Comparison of ENCODE assay signal across 18 mouse cellular contexts in the genomic region with DNA sequence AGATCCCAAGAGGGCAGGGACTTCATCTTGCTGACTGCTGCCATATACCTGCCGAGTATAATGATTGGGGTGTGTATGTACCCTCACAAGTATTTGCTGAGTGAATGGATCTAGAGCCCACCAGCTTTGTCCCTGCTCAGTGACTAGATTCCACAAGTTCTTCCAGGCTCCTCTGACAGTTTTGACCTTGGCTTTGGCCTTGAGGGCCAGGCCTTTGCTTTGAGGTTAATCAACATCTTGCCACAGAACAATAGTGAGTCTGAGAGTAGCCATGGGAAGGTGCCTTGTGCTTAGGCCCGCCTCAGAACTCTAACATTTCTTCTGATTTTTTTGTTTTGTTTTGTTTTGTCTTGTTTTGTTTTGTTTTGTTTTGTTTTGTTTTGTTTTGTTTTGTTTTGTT.
"Had no signal": no experiment of that assay in that cellular context is flagged by ENCODE, and none has a peak within 500 bp of the region (broad histone marks: within the 10 kb centered on the region; RNA-seq: fewer than 3 reads in every experiment).

No protein-coding gene starts in this region.

- H3K4me1 ChIP-seq: limb, embryonic 15.5 days; liver, embryonic 12.5 days; megakaryocyte, embryonic 14.5 days; midbrain, embryonic 15.5 days had no signal

- H3K27me3 ChIP-seq: limb, embryonic 15.5 days; liver, embryonic 12.5 days; midbrain, embryonic 15.5 days; neural tube, embryonic 12.5 days had no signal

- H3K4me2 ChIP-seq: limb, embryonic 15.5 days; liver, embryonic 12.5 days; lung, embryonic 14.5 days; midbrain, embryonic 11.5 days; midbrain, embryonic 15.5 days; neural tube, embryonic 12.5 days had no signal

- H3K4me3 ChIP-seq: limb, embryonic 15.5 days; liver, embryonic 12.5 days; megakaryocyte, embryonic 14.5 days; midbrain, embryonic 15.5 days; neural tube, embryonic 12.5 days had no signal

- H3K9ac ChIP-seq: limb, embryonic 15.5 days; liver, embryonic 12.5 days; lung, embryonic 14.5 days; midbrain, embryonic 15.5 days; neural tube, embryonic 12.5 days had no signal

- H3K27ac ChIP-seq: kidney, postnatal 0 days; limb, embryonic 15.5 days; liver, embryonic 12.5 days; macrophage; midbrain, embryonic 15.5 days; neural tube, embryonic 12.5 days; stomach, postnatal 0 days had no signal

- ATAC-seq: liver, embryonic 12.5 days; midbrain, embryonic 15.5 days had no signal

- H3K9me3 ChIP-seq: limb, embryonic 15.5 days; liver, embryonic 12.5 days; midbrain, embryonic 15.5 days; neural tube, embryonic 12.5 days had no signal

- DNase-seq: kidney, adult 9 months; kidney, postnatal 36 days; layer of hippocampus, adult 9-11 months; layer of hippocampus, postnatal 36 days; lung, embryonic 14.5 days; lung, postnatal 14 days; right cerebral cortex, postnatal 25 days; thymus, adult 2 months; thymus, postnatal 25 days had no signal

- H3K36me3 ChIP-seq: limb, embryonic 15.5 days; liver, embryonic 12.5 days; midbrain, embryonic 15.5 days; neural tube, embryonic 12.5 days had no signal
